Mouse (Mus musculus) embryonic facial prominence, embryonic 15.5 days (tissue): ENCODE measurements at regions not wholly inside any gene's neighbourhood (a gene's known extent, or its start where the extent isn't known, plus 50 kb on each side); places are given as distances from the start of the nearest gene placed in this dataset.
A peak's percentile ranks its signal among the peaks of the same experiment; 100 is the strongest.

ENCODE experiments used
- ATAC-seq: fragments of 200-750 bp; cut with Nextera tagmentation; 2 replicates; pipeline ENCODE4 v1.8.0; 2017; ENCODE audit warnings: low read depth, moderate TSS enrichment; ENCODE audit not compliant: insufficient number of reproducible peaks, low FRiP score, low TSS enrichment
- H3K27ac ChIP-seq: fragments of 300-500 bp; sonication (generic); replicated peaks from 2 replicates; pipeline ENCODE4 v1.5.1; 2015; ENCODE audit warnings: mild to moderate bottlenecking, inconsistent platforms
- H3K27me3 ChIP-seq: fragments of 300-500 bp; sonication (generic); 2 replicates; pipeline ENCODE4 v1.6.1; 2015; ENCODE audit warnings: inconsistent platforms
- H3K36me3 ChIP-seq: fragments of 300-500 bp; sonication (generic); 2 replicates; pipeline ENCODE4 v1.6.1; 2015; ENCODE audit warnings: mild to moderate bottlenecking, inconsistent platforms
- H3K4me1 ChIP-seq: fragments of 300-500 bp; sonication (generic); 2 replicates; pipeline ENCODE4 v1.6.1; 2015; ENCODE audit warnings: inconsistent platforms
- H3K4me2 ChIP-seq: fragments of 300-500 bp; sonication (generic); replicated peaks from 2 replicates; pipeline ENCODE4 v1.6.1; 2015; ENCODE audit warnings: mild to moderate bottlenecking, inconsistent platforms
- H3K4me3 ChIP-seq: fragments of 300-500 bp; sonication (generic); replicated peaks from 2 replicates; pipeline ENCODE4 v1.5.1; 2015; ENCODE audit warnings: mild to moderate bottlenecking, inconsistent platforms
- H3K9ac ChIP-seq: fragments of 300-500 bp; sonication (generic); 2 replicates; pipeline ENCODE4 v1.6.1; 2015; ENCODE audit warnings: inconsistent platforms
- H3K9me3 ChIP-seq: fragments of 300-500 bp; sonication (generic); replicated peaks from 2 replicates; pipeline ENCODE4 v1.6.1; 2016; ENCODE audit warnings: inconsistent platforms
- WGBS: fragments of 180-500 bp; shearing (Covaris S2); methylation state at CpG from one replicate; pipeline ENCODE4 v1.1.7; 2015; 5-methylcytosine and 5-hydroxymethylcytosine counted together

- Histone ChIP-seq H3K9me3 (no peaks in the 10 kb centered on the region), H3K36me3 (no peaks in the 10 kb centered on the region), H3K4me2 (no peak overlapping the region), H3K4me3 (no peak overlapping the region), H3K9ac (no peak overlapping the region), H3K27me3 (no peaks in the 10 kb centered on the region), H3K4me1 (no peaks in the 10 kb centered on the region), H3K27ac (no peak overlapping the region)
- ATAC-seq, result no peak
- 69% methylated on average over 4 of the region's 4 CpGs for WGBS
Observed at GRCm38 (mm10) chr10:84163752-84164151, 276.6 kb downstream of the Nuak1 start.

DNA sequence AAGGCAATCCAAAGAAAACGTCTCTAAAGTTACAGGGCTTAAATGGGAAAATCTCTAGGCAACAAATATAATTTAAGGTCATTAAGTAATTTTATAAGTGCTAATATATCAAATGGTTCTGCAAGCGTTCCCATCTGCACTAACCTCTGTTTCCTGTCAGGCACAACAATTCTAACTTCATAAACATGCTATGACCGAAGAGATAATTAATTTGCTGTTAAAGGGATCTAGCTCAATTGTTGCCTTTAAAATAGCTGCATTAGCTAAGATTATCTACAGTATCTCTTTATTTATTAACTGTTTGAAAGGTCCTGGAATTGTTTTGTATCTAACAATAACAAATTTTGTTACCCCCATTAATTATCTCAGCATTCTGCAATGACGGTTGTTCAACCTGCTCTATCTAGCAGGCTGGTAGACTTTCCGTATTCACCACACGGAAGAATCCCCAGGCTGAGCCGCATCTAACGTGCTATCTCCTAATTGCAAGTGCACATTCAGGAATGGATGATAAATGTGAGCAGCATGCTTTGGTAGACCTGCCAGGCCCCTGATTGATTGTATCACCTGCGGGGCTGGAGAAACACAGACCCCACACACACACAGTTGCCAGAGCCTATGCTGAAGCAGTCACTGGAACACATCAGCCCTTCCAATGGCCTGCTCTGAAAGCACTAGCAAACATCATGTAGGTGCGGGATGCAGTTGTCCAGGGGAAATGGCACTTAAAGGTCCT lies 274.4 kb downstream of the Nuak1 start:
- WGBS, result 70% methylated on average over 10 of the region's 10 CpGs
- Histone ChIP-seq H3K36me3 (no peaks in the 10 kb centered on the region), H3K27me3 (no peaks in the 10 kb centered on the region), H3K27ac (no peak overlapping the region), H3K9ac (no peak overlapping the region), H3K4me2 (no peak overlapping the region), H3K4me1 (no peaks in the 10 kb centered on the region), H3K4me3 (no peak overlapping the region), H3K9me3 (no peaks in the 10 kb centered on the region)
- 0 out of 2 replicates have a peak, but pooled peaks have one; percentile 15 for ATAC-seq

- H3K9ac ChIP-seq, result no peak overlapping the region
- no peaks in the 10 kb centered on the region for H3K9me3 ChIP-seq
- no peak overlapping the region for H3K4me3 ChIP-seq
- no peaks in the 10 kb centered on the region for H3K4me1 ChIP-seq
- H3K27me3 ChIP-seq, result no peaks in the 10 kb centered on the region
- H3K4me2 ChIP-seq, result no peak overlapping the region
- no peaks in the 10 kb centered on the region for H3K36me3 ChIP-seq
- ATAC-seq, result peak; percentile 29; the same call in 1 of the 2 replicates
- no peak overlapping the region for H3K27ac ChIP-seq
- WGBS, result 50% methylated on average over 3 of the region's 3 CpGs
Observed at GRCm38 (mm10) chr10:84166568-84166905, 273.9 kb downstream of the Nuak1 start.

DNA sequence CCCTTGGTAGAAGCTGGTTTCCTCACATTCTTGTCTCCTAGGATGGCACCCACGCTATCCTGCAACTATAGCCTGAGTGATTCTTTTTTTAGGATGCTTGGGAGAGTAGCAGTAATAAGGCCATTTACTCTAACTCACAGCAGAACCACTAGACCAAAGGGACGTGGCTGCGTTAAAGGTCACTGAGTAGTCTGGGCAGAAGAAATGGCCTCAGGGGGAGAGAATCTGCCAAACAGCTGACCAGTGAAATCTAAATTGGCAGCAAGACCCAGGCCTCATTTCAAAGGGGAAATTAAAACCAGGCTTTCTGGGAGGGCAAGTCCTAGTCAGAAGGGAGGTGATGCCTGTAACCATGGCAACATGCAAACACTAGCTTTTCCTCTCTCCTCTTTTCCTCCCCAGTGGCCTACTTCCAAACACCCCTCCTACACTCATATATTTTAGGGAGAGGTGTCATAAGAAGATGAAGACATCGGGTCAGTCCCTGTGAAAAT lies 267.5 kb downstream of the Nuak1 start:
- peak; percentile 72 for ATAC-seq

GRCm38 (mm10) chr10:84183239-84183638 lies 257.2 kb downstream of the Nuak1 start:
- H3K27me3 ChIP-seq, result no peaks in the 10 kb centered on the region
- no peak overlapping the region for H3K4me2 ChIP-seq
- 70% methylated on average over 2 of the region's 2 CpGs for WGBS
- ATAC-seq, result no peak
- no peak overlapping the region for H3K27ac ChIP-seq
- H3K4me1 ChIP-seq, result no peaks in the 10 kb centered on the region
- H3K36me3 ChIP-seq, result no peaks in the 10 kb centered on the region
- no peak overlapping the region for H3K4me3 ChIP-seq
- no peak overlapping the region for H3K9ac ChIP-seq
- H3K9me3 ChIP-seq, result no peaks in the 10 kb centered on the region

More for the DNA sequence above, 267.5 kb downstream of the Nuak1 start:
- no peaks in the 10 kb centered on the region for H3K9me3 ChIP-seq
- H3K9ac ChIP-seq, result no peak overlapping the region
- no peaks in the 10 kb centered on the region for H3K27me3 ChIP-seq
- H3K36me3 ChIP-seq, result no peaks in the 10 kb centered on the region
- no peak overlapping the region for H3K4me2 ChIP-seq
- H3K4me3 ChIP-seq, result no peak overlapping the region
- WGBS, result 34% methylated on average over 4 of the region's 4 CpGs
- H3K27ac ChIP-seq, result 0 out of 2 replicates have a peak overlapping the region, but pooled peaks have one; percentile 18
- H3K4me1 ChIP-seq, result peaks cover 7% of the 10 kb centered on the region

- WGBS, result 49% methylated on average over 2 of the region's 2 CpGs
- H3K4me3 ChIP-seq, result no peak overlapping the region
Observed at GRCm38 (mm10) chr10:84186466-84186865, 253.9 kb downstream of the Nuak1 start.

DNA sequence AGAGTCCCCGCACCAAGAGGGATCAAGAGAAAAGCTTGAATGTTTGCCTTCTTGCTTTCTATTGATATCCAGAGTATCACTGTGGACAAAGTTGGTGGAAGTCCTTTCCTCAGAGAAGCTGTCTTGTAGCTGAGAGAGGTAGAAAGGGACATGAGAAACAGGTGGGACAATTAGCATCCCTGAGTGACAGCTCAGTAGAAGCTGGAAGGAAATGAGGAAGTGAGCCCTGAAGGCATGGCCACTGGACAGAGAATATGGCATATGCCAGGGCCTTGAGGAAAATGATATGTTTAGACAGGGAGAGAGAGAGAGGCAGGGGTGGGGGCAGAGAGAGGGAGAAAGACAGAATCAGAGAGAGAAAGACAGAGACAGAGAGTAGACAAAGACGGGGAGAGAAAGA lies 241.4 kb downstream of the Nuak1 start:
- no peaks in the 10 kb centered on the region for H3K27me3 ChIP-seq
- H3K4me3 ChIP-seq, result no peak overlapping the region
- H3K36me3 ChIP-seq, result no peaks in the 10 kb centered on the region
- no peak overlapping the region for H3K4me2 ChIP-seq
- no peaks in the 10 kb centered on the region for H3K9me3 ChIP-seq
- ATAC-seq, result no peak
- no peak overlapping the region for H3K27ac ChIP-seq
- no peak overlapping the region for H3K9ac ChIP-seq
- H3K4me1 ChIP-seq, result peaks cover 9% of the 10 kb centered on the region
- WGBS, result 68% methylated on average over 2 of the region's 2 CpGs

More at GRCm38 (mm10) chr10:84186466-84186865, 253.9 kb downstream of the Nuak1 start:
- Histone ChIP-seq H3K27ac (no peak overlapping the region), H3K4me2 (no peak overlapping the region), H3K9ac (no peak overlapping the region), H3K4me1 (no peaks in the 10 kb centered on the region), H3K36me3 (no peaks in the 10 kb centered on the region), H3K27me3 (no peaks in the 10 kb centered on the region), H3K9me3 (no peaks in the 10 kb centered on the region)
- ATAC-seq, result no peak

DNA sequence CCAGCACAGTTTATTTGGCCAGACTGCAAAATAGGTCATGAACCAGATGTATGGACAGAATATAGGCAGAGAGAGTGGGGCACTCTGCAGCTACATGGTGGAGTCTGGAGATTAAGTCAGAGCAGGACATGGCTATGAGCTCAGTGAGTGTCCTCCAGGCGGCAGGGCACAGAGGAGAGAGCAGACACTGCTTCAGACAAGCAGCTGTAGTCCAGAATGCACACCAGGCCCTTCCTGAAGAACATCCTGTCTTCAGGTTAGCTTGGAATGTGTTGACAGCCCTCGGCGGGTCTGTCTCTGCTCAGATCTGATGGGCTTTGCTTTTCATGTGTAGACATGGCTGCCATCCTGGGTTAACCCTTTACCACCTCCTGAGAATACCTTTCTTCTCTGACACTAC lies 238.6 kb downstream of the Nuak1 start:
- Histone ChIP-seq H3K4me1 (peaks cover 9% of the 10 kb centered on the region), H3K4me2 (no peak overlapping the region), H3K9me3 (no peaks in the 10 kb centered on the region), H3K27ac (no peak overlapping the region), H3K27me3 (no peaks in the 10 kb centered on the region), H3K9ac (no peak overlapping the region), H3K36me3 (no peaks in the 10 kb centered on the region), H3K4me3 (no peak overlapping the region)
- ATAC-seq, result no peak
- 29% methylated on average over 3 of the region's 3 CpGs for WGBS

- 47% methylated on average over 5 of the region's 5 CpGs for WGBS
- Histone ChIP-seq H3K4me1 (no peaks in the 10 kb centered on the region), H3K9ac (no peak overlapping the region), H3K4me3 (no peak overlapping the region), H3K27me3 (no peaks in the 10 kb centered on the region), H3K9me3 (no peaks in the 10 kb centered on the region), H3K27ac (no peak overlapping the region), H3K36me3 (no peaks in the 10 kb centered on the region), H3K4me2 (no peak overlapping the region)
- no peak for ATAC-seq
Observed at GRCm38 (mm10) chr10:84212096-84212785, 228.2 kb downstream of the Nuak1 start.

GRCm38 (mm10) chr10:84214812-84215211 lies 225.6 kb downstream of the Nuak1 start:
- H3K9me3 ChIP-seq, result no peaks in the 10 kb centered on the region
- no peak overlapping the region for H3K4me2 ChIP-seq
- H3K27me3 ChIP-seq, result no peaks in the 10 kb centered on the region
- H3K9ac ChIP-seq, result no peak overlapping the region
- no peak overlapping the region for H3K27ac ChIP-seq
- H3K36me3 ChIP-seq, result no peaks in the 10 kb centered on the region
- H3K4me3 ChIP-seq, result no peak overlapping the region
- H3K4me1 ChIP-seq, result no peaks in the 10 kb centered on the region
- ATAC-seq, result no peak

DNA sequence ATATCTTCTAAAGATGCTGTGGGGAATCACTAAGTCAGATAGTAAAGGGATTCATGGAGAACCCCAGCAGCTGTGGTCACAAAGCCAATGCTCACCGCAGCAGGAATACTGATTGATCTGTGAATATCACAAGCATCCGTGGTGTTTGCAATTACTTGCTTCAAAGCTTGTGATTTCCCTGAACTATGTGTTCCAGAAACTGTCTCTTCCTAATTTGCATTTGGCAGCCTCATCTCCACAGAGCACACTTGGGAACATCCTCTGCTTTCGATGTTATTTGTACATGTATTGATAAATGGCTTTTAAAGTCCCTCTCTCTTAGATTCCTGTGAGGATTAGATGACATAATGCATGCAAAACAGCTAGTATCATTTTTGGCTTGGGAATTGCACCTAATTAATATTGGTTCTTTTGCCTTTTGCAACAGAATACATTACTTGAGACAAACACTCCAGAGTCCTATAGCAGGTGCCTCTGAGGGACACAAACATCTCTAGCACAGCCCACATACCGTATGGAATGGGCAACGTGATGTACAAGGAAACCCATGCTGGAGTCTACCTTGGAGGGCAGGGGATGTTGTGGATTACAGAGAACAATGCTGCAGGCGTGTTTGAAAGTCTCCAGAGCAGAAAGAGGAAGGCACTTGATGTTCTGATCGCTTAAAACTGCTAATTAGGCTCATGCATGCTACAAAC lies 211.0 kb downstream of the Nuak1 start:
- no peaks in the 10 kb centered on the region for H3K9me3 ChIP-seq
- H3K4me2 ChIP-seq, result no peak overlapping the region
- H3K27ac ChIP-seq, result no peak overlapping the region
- no peak for ATAC-seq
- 67% methylated on average over 7 of the region's 7 CpGs for WGBS
- H3K27me3 ChIP-seq, result no peaks in the 10 kb centered on the region
- H3K4me3 ChIP-seq, result no peak overlapping the region
- H3K36me3 ChIP-seq, result no peaks in the 10 kb centered on the region
- H3K9ac ChIP-seq, result no peak overlapping the region
- H3K4me1 ChIP-seq, result no peaks in the 10 kb centered on the region
